Mouse (Mus musculus) embryo, embryonic 11 days (tissue): ENCODE results near the gene Cuedc2.

Source experiments
- DNase-seq: peaks from one replicate; pipeline ENCODE4 v3.0.0-alpha.2; 2015

The Cuedc2 gene

GRCm38 (mm10) chr19:46305432-46306267 is 32.9 kb downstream of the Cuedc2 start:
- peak; percentile 92 for DNase-seq

- peak; percentile 42 for DNase-seq
Observed at GRCm38 (mm10) chr19:46304908-46305333, 33.6 kb downstream of the Cuedc2 start.

- DNase-seq, result peak; percentile 90
Observed at GRCm38 (mm10) chr19:46304216-46304841, 34.2 kb downstream of the Cuedc2 start, which contains the start of gene Nfkb2. Gene Nfkb2 (plus strand): TSS chr19:46304320.

GRCm38 (mm10) chr19:46303251-46304215 is 35.0 kb downstream of the Cuedc2 start:
- no peak for DNase-seq

GRCm38 (mm10) chr19:46302551-46302950 is 36.0 kb downstream of the Cuedc2 start:
- DNase-seq, result no peak

- no peak for DNase-seq
Observed at GRCm38 (mm10) chr19:46300294-46301045, 38.0 kb downstream of the Cuedc2 start.

- DNase-seq, result no peak
Observed at GRCm38 (mm10) chr19:46296938-46297337, 41.6 kb downstream of the Cuedc2 start.

GRCm38 (mm10) chr19:46290535-46291105 is 47.9 kb downstream of the Cuedc2 start:
- DNase-seq, result no peak

GRCm38 (mm10) chr19:46287566-46287965 is 50.9 kb downstream of the Cuedc2 start:
- no peak for DNase-seq

- no peak for DNase-seq
Observed at GRCm38 (mm10) chr19:46286926-46287325, 51.6 kb downstream of the Cuedc2 start.

- DNase-seq, result no peak
Observed at GRCm38 (mm10) chr19:46286047-46286446, 52.5 kb downstream of the Cuedc2 start.

- no peak for DNase-seq
Observed at GRCm38 (mm10) chr19:46285631-46286030, 52.9 kb downstream of the Cuedc2 start.

GRCm38 (mm10) chr19:46284686-46285085 is 53.8 kb downstream of the Cuedc2 start:
- no peak for DNase-seq

- DNase-seq, result no peak
Observed at GRCm38 (mm10) chr19:46282081-46282849, 56.2 kb downstream of the Cuedc2 start.
